Mouse (Mus musculus) neural tube, embryonic 14.5 days (tissue): Measurements from ENCODE around the gene Apc2. TPM values are rescaled to one million over a fixed set of nuclear protein-coding genes. Genes with fewer than 3 reads are reported as not detected.

Experiments
- ATAC-seq: fragments of 200-750 bp; cut with Nextera tagmentation; 2 replicates; pipeline ENCODE4 v1.8.0; 2017; ENCODE audit warnings: low read depth, mild to moderate bottlenecking, moderate TSS enrichment, moderate library complexity
- H3K27ac ChIP-seq: fragments of 300-500 bp; sonication (generic); 2 replicates; pipeline ENCODE4 v1.5.1; 2014; ENCODE audit warnings: low read depth, mild to moderate bottlenecking, control low read depth, low read length, moderate library complexity, mixed read lengths
- H3K27me3 ChIP-seq: fragments of 300-500 bp; sonication (generic); 2 replicates; pipeline ENCODE4 v1.6.1; 2014; ENCODE audit warnings: low read length; ENCODE audit not compliant: control insufficient read depth, insufficient read depth
- H3K36me3 ChIP-seq: fragments of 300-500 bp; sonication (generic); 2 replicates; pipeline ENCODE4 v1.6.1; 2014; ENCODE audit warnings: low read length, mixed read lengths; ENCODE audit not compliant: control insufficient read depth, insufficient read depth
- H3K4me1 ChIP-seq: fragments of 300-500 bp; sonication (generic); 2 replicates; pipeline ENCODE4 v1.6.1; 2014; ENCODE audit warnings: low read length; ENCODE audit not compliant: control insufficient read depth, insufficient read depth
- H3K4me2 ChIP-seq: fragments of 300-500 bp; sonication (generic); 2 replicates; pipeline ENCODE4 v1.6.1; 2014; ENCODE audit warnings: mild to moderate bottlenecking, low read depth, low read length, control low read depth
- H3K4me3 ChIP-seq: fragments of 300-500 bp; sonication (generic); 2 replicates; pipeline ENCODE4 v1.5.1; 2014; ENCODE audit warnings: low read depth, low read length, control low read depth, mixed read lengths
- H3K9ac ChIP-seq: fragments of 300-500 bp; sonication (generic); replicated peaks from 2 replicates; pipeline ENCODE4 v1.6.1; 2014; ENCODE audit warnings: low read depth, mild to moderate bottlenecking, control low read depth, low read length, mixed read lengths
- H3K9me3 ChIP-seq: fragments of 300-500 bp; sonication (generic); 2 replicates; pipeline ENCODE4 v1.6.1; 2016; ENCODE audit warnings: low read length; ENCODE audit not compliant: control insufficient read depth
- WGBS: fragments of 180-500 bp; shearing (Covaris S2); extraction: QIAGEN DNeasy Blood & Tissue Kit; methylation state at CpG from one replicate; pipeline ENCODE4 v1.1.7; 2014; 5-methylcytosine and 5-hydroxymethylcytosine counted together
- polyA plus RNA-seq: library from polyadenylated mRNA; unstranded; fragments of >200 nt; fragmentation: Nextera tagmentation; extraction: Ambion mirVana; gene quantifications from 2 replicates; pipeline ENCODE4 v1.2.1, GENCODE M21; 2014

The Apc2 gene
- polyA plus RNA-seq, 1 experiment from 2014 or later, result 231 TPM

- Histone ChIP-seq H3K4me3 (no peak overlapping the region), H3K4me2 (peak overlapping the region; percentile 67), H3K9ac (peak overlapping the region; percentile 35; the same call in 1 of the 2 replicates), H3K36me3 (peaks cover 11% of the 10 kb centered on the region), H3K4me1 (peaks cover 43% of the 10 kb centered on the region), H3K9me3 (no peaks in the 10 kb centered on the region), H3K27me3 (no peaks in the 10 kb centered on the region; the same call in 1 of the 2 replicates), H3K27ac (peak overlapping the region; percentile 58)
- WGBS, result 77% methylated on average over 5 of the region's 5 CpGs
- ATAC-seq, result no peak
These were observed 1.0 kb downstream of the Apc2 start for GRCm38 (mm10) chr10:80296824-80297223.

GRCm38 (mm10) chr10:80297526-80298133 lies 1.9 kb downstream of the Apc2 start:
- H3K4me1 ChIP-seq, result peaks cover 51% of the 10 kb centered on the region
- H3K27me3 ChIP-seq, result no peaks in the 10 kb centered on the region
- peak overlapping the region; percentile 67; the same call in 1 of the 2 replicates for H3K4me2 ChIP-seq
- no peaks in the 10 kb centered on the region for H3K9me3 ChIP-seq
- no peak for ATAC-seq
- H3K4me3 ChIP-seq, result no peak overlapping the region
- H3K36me3 ChIP-seq, result peaks cover 19% of the 10 kb centered on the region
- H3K9ac ChIP-seq, result peak overlapping the region; percentile 25
- peak overlapping the region; percentile 58; the same call in 1 of the 2 replicates for H3K27ac ChIP-seq
- WGBS, result 76% methylated on average over 8 of the region's 8 CpGs

GRCm38 (mm10) chr10:80298571-80299281 lies 2.9 kb downstream of the Apc2 start:
- Histone ChIP-seq H3K27me3 (no peaks in the 10 kb centered on the region), H3K4me3 (peak overlapping the region; percentile 70)

GRCm38 (mm10) chr10:80299301-80299700 lies 3.5 kb downstream of the Apc2 start:
- Histone ChIP-seq H3K9me3 (no peaks in the 10 kb centered on the region), H3K4me2 (peak overlapping the region; percentile 76), H3K4me3 (peak overlapping the region; percentile 70), H3K36me3 (peaks cover 15% of the 10 kb centered on the region), H3K27ac (peak overlapping the region; percentile 99), H3K9ac (peak overlapping the region; percentile 99), H3K27me3 (no peaks in the 10 kb centered on the region), H3K4me1 (peaks cover 46% of the 10 kb centered on the region)
- WGBS, result 3% methylated on average over 15 of the region's 15 CpGs
- ATAC-seq, result no peak

More at GRCm38 (mm10) chr10:80298571-80299281, 2.9 kb downstream of the Apc2 start:
- peak overlapping the region; percentile 76 for H3K4me2 ChIP-seq
- H3K9ac ChIP-seq, result peak overlapping the region; percentile 99
- 2% methylated on average over 21 of the region's 26 CpGs for WGBS
- peak; percentile 73 for ATAC-seq
- H3K27ac ChIP-seq, result peak overlapping the region; percentile 99
- no peaks in the 10 kb centered on the region for H3K9me3 ChIP-seq
- H3K36me3 ChIP-seq, result peaks cover 20% of the 10 kb centered on the region
- peaks cover 49% of the 10 kb centered on the region for H3K4me1 ChIP-seq

GRCm38 (mm10) chr10:80299824-80300223 lies 4.0 kb downstream of the Apc2 start:
- Histone ChIP-seq H3K4me3 (peak overlapping the region; percentile 70), H3K27me3 (no peaks in the 10 kb centered on the region), H3K4me1 (peaks cover 50% of the 10 kb centered on the region), H3K9me3 (no peaks in the 10 kb centered on the region), H3K9ac (peak overlapping the region; percentile 99), H3K36me3 (peaks cover 16% of the 10 kb centered on the region), H3K27ac (peak overlapping the region; percentile 99), H3K4me2 (peak overlapping the region; percentile 76)
- no peak for ATAC-seq
- WGBS, result 27% methylated on average over 10 of the region's 10 CpGs

GRCm38 (mm10) chr10:80300672-80301181 lies 5.0 kb downstream of the Apc2 start:
- Histone ChIP-seq H3K4me1 (peaks cover 48% of the 10 kb centered on the region), H3K27me3 (no peaks in the 10 kb centered on the region), H3K27ac (peak overlapping the region; percentile 99), H3K4me3 (peak overlapping the region; percentile 70), H3K9ac (peak overlapping the region; percentile 99), H3K36me3 (peaks cover 25% of the 10 kb centered on the region), H3K9me3 (no peaks in the 10 kb centered on the region), H3K4me2 (peak overlapping the region; percentile 76)
- ATAC-seq, result peak; percentile 81
- 8% methylated on average over 11 of the region's 11 CpGs for WGBS

GRCm38 (mm10) chr10:80301256-80302081 lies 5.7 kb downstream of the Apc2 start:
- no peak for ATAC-seq
- 57% methylated on average over 10 of the region's 10 CpGs for WGBS
- Histone ChIP-seq H3K4me1 (peaks cover 46% of the 10 kb centered on the region), H3K27ac (peak overlapping the region; percentile 99), H3K27me3 (no peaks in the 10 kb centered on the region), H3K9me3 (no peaks in the 10 kb centered on the region), H3K36me3 (peaks cover 32% of the 10 kb centered on the region), H3K4me3 (peak overlapping the region; percentile 70), H3K4me2 (peak overlapping the region; percentile 76), H3K9ac (peak overlapping the region; percentile 99)

GRCm38 (mm10) chr10:80302082-80302355 lies 6.2 kb downstream of the Apc2 start:
- Histone ChIP-seq H3K27ac (peak overlapping the region; percentile 99), H3K27me3 (no peaks in the 10 kb centered on the region), H3K36me3 (peaks cover 38% of the 10 kb centered on the region), H3K4me2 (peak overlapping the region; percentile 76), H3K9ac (peak overlapping the region; percentile 99), H3K9me3 (no peaks in the 10 kb centered on the region), H3K4me1 (peaks cover 40% of the 10 kb centered on the region), H3K4me3 (peak overlapping the region; percentile 70)
- no peak for ATAC-seq
- 58% methylated on average over 5 of the region's 5 CpGs for WGBS
